8 mouse cellular contexts compared by ENCODE assay signal in genomic region chr10:81628390-81628789, GRCm38 (mm10). TPM values are rescaled to one million over a fixed set of nuclear protein-coding genes. Genes with fewer than 3 reads are reported as not detected.
DNase-seq lines count a peak whose midpoint lies in the region; ATAC-seq and TF ChIP-seq lines count a peak whose summit lies in the region.

Ankrd24 (plus strand) TSS chr10:81628540.

- H3K9me3 ChIP-seq in forebrain, postnatal 0 days (ENCODE audit: low read length), result no peaks in the 10 kb centered on the region
- H3K9me3 ChIP-seq in limb, embryonic 11.5 days (ENCODE audit: control insufficient read depth, low read length), result no peaks in the 10 kb centered on the region
- no peaks in the 10 kb centered on the region for H3K9me3 ChIP-seq in stomach, embryonic 16.5 days (replicated peaks; ENCODE audit: control insufficient read depth, low read length)

- peak within 1 kb of the TSS; percentile 80 for H3K4me3 ChIP-seq in lung, adult 2 months (replicated peaks; ENCODE audit: extremely low read depth, low read depth, low read length)
- H3K4me3 ChIP-seq in forebrain, postnatal 0 days (ENCODE audit: low read depth, low read length), result peak within 1 kb of the TSS; percentile 90
- H3K4me3 ChIP-seq in limb, embryonic 11.5 days (ENCODE audit: low read depth, low read length), result peak within 1 kb of the TSS; percentile 71
- H3K4me3 ChIP-seq in stomach, embryonic 16.5 days (replicated peaks; ENCODE audit: low read length), result peak within 1 kb of the TSS; percentile 81

- no peak for DNase-seq in lung, adult 2 months
- DNase-seq in lung, adult 18-20 months, result no peak
- DNase-seq in adrenal gland, postnatal 4 days (ENCODE audit: low spot score in 2 of 2), result no peak
- DNase-seq in forebrain, postnatal 0 days, result no peak
- no peak for DNase-seq in limb, embryonic 11.5 days (ENCODE audit: low spot score)
- DNase-seq in right cerebral cortex, postnatal 14 days, result no peak
- no peak for DNase-seq in lung, postnatal 10 days

- peak within 1 kb of the TSS; percentile 86 for H3K27ac ChIP-seq in forebrain, postnatal 0 days (ENCODE audit: low read depth, low read length)
- peak within 1 kb of the TSS; percentile 84 for H3K27ac ChIP-seq in limb, embryonic 11.5 days (replicated peaks; ENCODE audit: low read depth, low read length)
- peak within 1 kb of the TSS; percentile 96 for H3K27ac ChIP-seq in stomach, embryonic 16.5 days (ENCODE audit: low read length)

- H3K36me3 ChIP-seq in forebrain, postnatal 0 days (ENCODE audit: insufficient read depth), result peaks cover 22% of the 10 kb centered on the region
- H3K36me3 ChIP-seq in limb, embryonic 11.5 days (ENCODE audit: control insufficient read depth, insufficient read depth, low read length), result peaks cover 4% of the 10 kb centered on the region; the same call in 1 of the 2 replicates
- peaks cover 3% of the 10 kb centered on the region; the same call in 1 of the 2 replicates for H3K36me3 ChIP-seq in stomach, embryonic 16.5 days (ENCODE audit: control insufficient read depth, insufficient read depth, low read length)

- peak within 1 kb of the TSS; percentile 88 for H3K9ac ChIP-seq in forebrain, postnatal 0 days
- H3K9ac ChIP-seq in limb, embryonic 11.5 days (ENCODE audit: low read length), result peak within 1 kb of the TSS; percentile 85
- H3K9ac ChIP-seq in stomach, embryonic 16.5 days (ENCODE audit: low read length), result peak within 1 kb of the TSS; percentile 90

- TF ChIP-seq POLR2A in lung, adult 2 months (IDR thresholded peaks at IDR 0.05; ENCODE audit: borderline replicate concordance, extremely low read depth, low read depth, low read length), result no peak

- no peaks in the 10 kb centered on the region; the same call in 1 of the 2 replicates for H3K4me1 ChIP-seq in lung, adult 2 months (ENCODE audit: control insufficient read depth, insufficient read depth, low read length)
- H3K4me1 ChIP-seq in forebrain, postnatal 0 days (ENCODE audit: insufficient read depth), result peaks cover 11% of the 10 kb centered on the region
- H3K4me1 ChIP-seq in limb, embryonic 11.5 days (ENCODE audit: control insufficient read depth, insufficient read depth, low read length), result peaks cover 5% of the 10 kb centered on the region
- H3K4me1 ChIP-seq in stomach, embryonic 16.5 days (ENCODE audit: control insufficient read depth, insufficient read depth, low read length), result peaks cover 19% of the 10 kb centered on the region

- 79% methylated on average over 16 of the region's 16 CpGs for WGBS in lung, adult 2 months
- 87% methylated on average over 16 of the region's 16 CpGs for WGBS in forebrain, postnatal 0 days
- 78% methylated on average over 16 of the region's 16 CpGs for WGBS in limb, embryonic 11.5 days
- WGBS in stomach, embryonic 16.5 days, result 79% methylated on average over 16 of the region's 16 CpGs

- H3K4me2 ChIP-seq in forebrain, postnatal 0 days (ENCODE audit: low read depth), result peak within 1 kb of the TSS; percentile 80
- peak within 1 kb of the TSS; percentile 83 for H3K4me2 ChIP-seq in limb, embryonic 11.5 days (ENCODE audit: low read depth, severe bottlenecking)
- H3K4me2 ChIP-seq in stomach, embryonic 16.5 days (ENCODE audit: low read depth, low read length), result peak within 1 kb of the TSS; percentile 83

- TF ChIP-seq CTCF in lung, adult 2 months (IDR thresholded peaks at IDR 0.05; ENCODE audit: insufficient read depth, low read length), result no peak
- no peak for TF ChIP-seq CTCF in forebrain, postnatal 0 days (IDR thresholded peaks at IDR 0.05; ENCODE audit: low read depth)

- no peaks in the 10 kb centered on the region for H3K27me3 ChIP-seq in forebrain, postnatal 0 days (ENCODE audit: insufficient read depth, low read length)
- H3K27me3 ChIP-seq in limb, embryonic 11.5 days (ENCODE audit: control insufficient read depth, insufficient read depth, low read length), result no peaks in the 10 kb centered on the region
- H3K27me3 ChIP-seq in stomach, embryonic 16.5 days (ENCODE audit: control insufficient read depth, insufficient read depth, low read length), result no peaks in the 10 kb centered on the region

- no peak for ATAC-seq in forebrain, postnatal 0 days
- no peak for ATAC-seq in limb, embryonic 11.5 days (ENCODE audit: insufficient number of reproducible peaks, low FRiP score, low TSS enrichment, low read depth)
- ATAC-seq in stomach, embryonic 16.5 days (ENCODE audit: insufficient read depth, low FRiP score), result no peak

RNA-seq across cellular contexts. Expression of gene Ankrd24, which starts in this region (rescaled TPM):
- polyA plus RNA-seq in lung, adult 2 months (2012; rRNA removed), result 22.7 and 28.4 TPM in 2 replicates
- total RNA-seq in adrenal gland, postnatal 4 days (2021), result 10 to 100 TPM; 38.7 to 50.5 TPM
- total RNA-seq in forebrain, postnatal 0 days (2014; rRNA removed), result 45.9 and 63.6 TPM in 2 replicates
- 11.4 and 13.0 TPM in 2 replicates for polyA plus RNA-seq in forebrain, postnatal 0 days (2015; fragmentation: Nextera tagmentation; extraction: Ambion mirVana)
- polyA plus RNA-seq in limb, embryonic 11.5 days (2014; fragmentation: Nextera tagmentation; extraction: Ambion mirVana), result 4.3 and 5.5 TPM in 2 replicates
- polyA plus RNA-seq in stomach, embryonic 16.5 days (2015; fragmentation: Nextera tagmentation; extraction: Ambion mirVana), result 9.9 and 11.1 TPM in 2 replicates
